Mouse (Mus musculus) c-Kit-positive CD71-positive TER-119-negative erythroid progenitor cells, embryonic 14.5 days (primary cell): ENCODE measurements around the gene Mpzl1.
A peak's percentile ranks its signal among the peaks of the same experiment; 100 is the strongest.

Experiments used
- DNase-seq: peaks from one replicate; pipeline ENCODE4 v3.0.0-alpha.2; 2013; ENCODE audit warnings: low read depth

Mpzl1 gene

DNA sequence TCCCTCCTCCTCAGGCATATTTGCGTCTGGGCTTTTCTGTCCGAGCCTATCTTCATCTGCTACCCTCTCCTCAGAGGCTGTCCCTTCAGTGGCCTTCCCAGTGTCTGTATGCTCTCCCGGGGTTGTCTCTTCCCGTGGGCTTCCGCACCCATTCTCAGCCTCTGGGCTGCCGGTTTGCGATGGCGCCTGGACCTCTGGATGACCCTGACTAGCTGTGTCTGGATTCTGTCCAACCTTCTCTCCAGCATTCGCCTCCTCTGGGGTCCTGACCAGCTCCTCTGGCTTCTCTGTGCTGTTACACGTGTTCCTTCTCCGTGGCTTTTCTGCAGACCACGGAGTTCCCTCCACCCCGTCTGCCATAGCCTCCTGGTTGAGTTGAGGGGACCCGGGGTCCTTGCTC, 21.1 kb upstream of the Mpzl1 start:
- no peak for DNase-seq

DNA sequence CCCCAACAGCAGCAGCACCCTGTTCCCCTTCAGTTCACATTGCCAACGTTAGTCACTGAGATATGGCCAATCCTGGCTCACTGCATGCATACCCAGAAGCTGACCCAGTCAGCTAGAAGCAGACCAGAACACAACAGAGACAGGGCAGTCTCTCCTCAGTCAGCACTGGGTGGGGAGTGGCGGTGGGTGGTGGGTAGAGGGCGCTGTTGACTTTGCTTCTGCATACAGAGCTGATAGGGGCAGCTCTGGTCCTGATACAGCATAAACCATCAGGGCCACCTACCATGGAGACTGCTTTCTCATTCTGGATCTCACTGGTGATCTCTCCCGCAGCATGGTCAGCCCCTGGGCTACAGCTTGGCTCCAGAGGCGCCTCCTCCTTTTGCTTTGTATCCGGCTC, 20.7 kb upstream of the Mpzl1 start:
- DNase-seq = no peak

DNA sequence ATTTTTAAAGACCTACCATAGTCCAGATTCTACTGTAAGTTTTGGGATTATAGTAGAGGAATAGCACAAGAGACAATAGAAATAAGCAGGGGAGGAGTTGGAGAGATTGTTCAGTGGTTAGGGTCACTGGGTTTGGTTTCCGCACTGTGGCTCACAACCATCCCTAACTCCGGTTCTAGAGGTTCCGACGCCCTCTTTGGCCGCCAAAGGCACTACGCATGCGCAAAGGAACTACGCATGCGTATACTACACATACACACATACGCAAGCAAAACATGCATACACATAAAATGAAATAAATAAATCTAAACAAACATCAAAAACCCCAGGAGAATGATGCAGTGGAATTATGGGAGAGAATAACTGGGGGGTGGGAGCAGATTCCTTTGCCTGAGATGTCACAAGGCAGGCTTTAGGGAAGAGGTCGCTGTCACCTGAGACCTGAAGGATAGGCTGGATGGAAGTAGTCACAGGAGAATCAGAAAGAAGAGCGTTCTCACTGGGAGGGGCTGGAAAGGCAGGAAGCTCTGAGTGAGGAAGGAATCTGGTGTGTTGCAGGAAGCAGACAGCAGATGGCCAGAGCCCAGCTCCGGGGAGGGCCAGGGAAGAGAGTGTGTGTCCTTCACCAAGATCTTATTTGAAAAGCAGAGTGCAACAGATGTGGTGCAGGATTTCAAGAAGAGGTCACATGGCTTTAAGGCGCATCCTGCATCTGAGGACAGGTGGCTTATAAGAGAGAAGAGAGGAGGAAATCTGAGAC, 19.0 kb upstream of the Mpzl1 start:
- DNase-seq = no peak

DNA sequence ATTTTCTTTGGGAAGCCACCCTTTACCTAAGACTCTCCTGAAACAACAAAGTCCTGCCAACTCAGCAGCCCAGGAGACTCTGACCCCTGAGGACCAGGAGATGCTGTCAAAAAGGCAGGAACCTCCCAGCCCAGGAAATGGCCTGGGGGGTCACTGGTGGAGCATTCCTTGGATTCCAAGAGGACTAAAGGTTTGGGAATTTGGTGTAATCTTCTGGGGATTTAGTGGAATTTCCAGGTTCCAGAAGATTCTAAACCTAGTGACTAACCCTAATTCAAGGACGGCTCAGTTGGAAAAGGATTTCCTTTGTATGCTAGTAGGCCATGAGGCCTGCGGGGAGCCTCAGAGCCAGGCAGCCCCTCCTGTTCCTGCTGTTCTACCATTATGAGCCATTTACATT, 18.2 kb upstream of the Mpzl1 start:
- no peak for DNase-seq

DNA sequence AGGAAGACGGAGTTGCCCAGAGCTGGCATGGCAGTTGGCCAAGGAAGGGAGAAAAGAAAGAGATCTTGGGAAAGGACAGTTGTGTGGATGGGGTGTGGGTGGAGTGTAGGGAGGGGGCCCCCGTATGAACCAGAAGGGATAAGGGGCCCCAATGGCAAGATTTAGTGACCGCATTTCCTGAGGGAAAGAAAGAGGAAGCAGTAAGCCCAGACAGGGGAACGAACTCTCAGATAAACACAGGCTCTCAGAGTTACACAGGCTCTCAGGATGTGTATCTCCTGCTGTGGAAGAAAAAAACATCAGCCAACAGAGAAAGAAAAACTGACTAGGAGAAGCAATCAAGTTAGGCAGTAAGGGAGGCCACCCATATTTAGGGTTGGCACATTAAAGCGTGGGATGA, 16.8 kb upstream of the Mpzl1 start:
- no peak for DNase-seq

DNA sequence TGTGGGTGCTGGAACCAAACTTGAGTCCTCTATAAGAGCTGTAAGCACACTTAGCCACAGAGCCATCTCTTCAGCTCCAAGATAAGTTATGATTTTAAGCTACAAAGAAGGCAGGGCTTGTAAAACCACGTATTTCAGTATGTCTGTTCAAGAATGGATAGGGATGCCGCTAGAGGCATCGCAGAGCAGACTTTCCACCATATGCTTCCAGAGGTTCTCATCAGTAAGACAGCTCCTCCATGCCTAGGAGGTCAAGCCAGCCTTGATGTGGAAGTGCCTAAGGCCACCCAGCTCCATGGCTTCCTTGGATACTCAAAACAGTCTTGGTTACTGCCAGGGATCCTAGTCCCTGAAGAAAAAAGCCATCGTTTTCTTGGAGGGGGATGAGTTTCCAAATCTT, 10.8 kb upstream of the Mpzl1 start:
- no peak for DNase-seq

DNA sequence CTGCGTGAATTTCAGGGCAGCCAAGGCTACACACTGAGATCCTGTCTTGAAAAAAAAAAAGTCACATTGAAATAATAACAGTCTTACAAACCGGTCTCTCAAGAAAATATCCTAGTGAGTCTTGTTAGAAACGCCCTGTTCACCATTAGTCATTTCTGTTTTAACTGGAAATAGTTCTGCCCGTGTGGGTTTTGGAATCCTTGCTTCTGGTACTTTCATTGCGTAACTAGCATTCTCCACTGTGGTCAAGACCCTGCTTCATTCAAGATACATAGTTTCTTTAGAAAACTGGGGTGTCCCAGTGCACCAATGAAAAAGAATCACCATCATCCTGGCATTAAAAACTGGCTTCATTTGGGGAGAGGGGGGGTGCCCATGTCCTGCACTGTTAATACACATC, 9.4 kb upstream of the Mpzl1 start:
- DNase-seq = no peak

DNA sequence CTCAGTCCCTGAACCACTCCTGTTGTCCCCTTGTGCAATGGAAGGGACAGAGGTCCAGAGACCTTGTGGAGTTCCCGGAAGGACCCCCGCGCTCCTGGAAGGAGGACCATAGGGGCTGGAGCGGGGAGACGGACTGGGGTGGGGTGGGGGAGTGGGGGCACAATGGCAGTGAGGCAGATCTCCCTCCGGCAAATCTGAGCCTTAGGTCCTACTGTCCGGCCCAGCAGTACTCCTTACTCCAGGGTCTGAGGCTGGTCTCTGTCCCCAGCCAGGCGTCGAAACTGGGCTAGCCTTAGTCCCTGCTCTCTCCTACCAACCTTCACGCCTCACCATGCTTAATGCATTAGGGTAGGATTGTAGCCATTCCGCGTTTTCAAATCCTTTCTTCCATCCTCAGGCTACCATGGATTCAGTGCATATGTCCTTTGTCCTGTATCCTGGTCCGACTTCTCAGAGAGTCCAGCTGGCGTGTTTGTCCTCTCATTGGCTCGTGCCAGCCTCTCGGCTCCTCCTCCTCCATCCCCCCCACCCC, 8.5 kb upstream of the Mpzl1 start:
- DNase-seq = peak; percentile 3

DNA sequence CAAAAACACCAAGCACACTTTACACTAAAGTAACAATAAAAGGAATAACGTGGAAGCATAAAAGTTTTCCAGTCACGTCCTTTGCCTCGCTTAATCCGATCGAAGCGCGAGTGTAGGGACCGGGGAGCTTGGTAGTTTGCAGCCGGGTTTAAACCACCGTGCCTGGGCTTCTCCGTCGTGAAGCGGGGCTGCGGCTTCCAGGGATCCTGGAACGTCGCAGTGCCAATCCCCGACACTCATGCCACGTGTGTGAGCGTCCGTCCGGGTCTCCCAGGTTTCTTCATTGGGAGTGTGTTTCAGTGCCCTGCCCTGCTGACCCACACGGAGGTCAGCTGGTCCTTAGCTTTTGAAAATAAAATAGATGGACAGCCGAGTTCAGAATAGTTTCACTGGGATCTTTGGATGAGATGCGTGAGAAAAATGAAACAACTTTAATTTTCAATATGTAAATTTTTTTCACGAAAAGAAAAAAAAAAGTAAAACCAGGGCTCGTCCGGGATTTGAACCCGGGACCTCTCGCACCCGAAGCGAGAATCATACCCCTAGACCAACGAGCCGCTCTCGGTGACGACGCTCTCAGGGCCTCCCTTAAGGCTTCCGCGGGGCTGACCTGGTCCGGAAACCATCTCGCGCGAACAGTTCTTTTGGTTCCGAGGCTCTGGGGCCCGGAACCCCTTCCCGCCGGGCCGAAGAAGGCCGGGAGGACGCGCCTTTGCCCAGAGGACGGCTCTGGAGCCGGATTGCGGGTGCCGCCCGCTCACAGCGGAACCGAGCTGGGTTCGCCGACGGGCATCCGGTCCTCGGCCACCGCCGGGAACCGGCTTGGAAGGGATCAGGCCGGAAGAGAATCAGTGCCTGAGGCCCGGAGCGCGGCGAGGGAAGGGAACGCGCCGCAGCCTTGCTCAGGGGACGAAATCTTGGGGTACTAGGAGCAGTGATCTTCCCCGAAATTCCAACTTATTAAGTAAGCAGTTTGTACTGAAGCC, 7.7 kb upstream of the Mpzl1 start:
- DNase-seq = peak; percentile 65

DNA sequence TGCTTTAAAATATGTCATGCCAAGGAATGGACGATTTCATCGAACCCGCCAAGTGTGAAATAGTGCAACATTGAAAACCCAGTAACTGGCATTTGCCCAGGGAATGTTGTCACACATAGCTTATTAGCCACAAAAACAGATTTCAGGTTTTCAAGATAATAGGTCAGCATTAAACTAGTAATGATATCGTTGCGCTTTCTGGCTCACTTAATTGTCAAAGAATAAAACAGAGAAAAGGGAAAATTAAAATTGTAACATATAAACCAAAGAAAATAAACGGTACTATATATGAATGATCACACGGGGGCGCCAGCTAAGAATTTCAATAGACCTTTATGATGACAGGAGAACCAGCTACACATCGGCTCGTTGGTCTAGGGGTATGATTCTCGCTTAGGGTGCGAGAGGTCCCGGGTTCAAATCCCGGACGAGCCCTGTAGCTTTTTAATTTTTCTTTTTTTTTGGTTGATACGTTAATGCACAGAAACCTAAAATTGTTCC, 7.0 kb upstream of the Mpzl1 start:
- DNase-seq = peak; percentile 75

DNA sequence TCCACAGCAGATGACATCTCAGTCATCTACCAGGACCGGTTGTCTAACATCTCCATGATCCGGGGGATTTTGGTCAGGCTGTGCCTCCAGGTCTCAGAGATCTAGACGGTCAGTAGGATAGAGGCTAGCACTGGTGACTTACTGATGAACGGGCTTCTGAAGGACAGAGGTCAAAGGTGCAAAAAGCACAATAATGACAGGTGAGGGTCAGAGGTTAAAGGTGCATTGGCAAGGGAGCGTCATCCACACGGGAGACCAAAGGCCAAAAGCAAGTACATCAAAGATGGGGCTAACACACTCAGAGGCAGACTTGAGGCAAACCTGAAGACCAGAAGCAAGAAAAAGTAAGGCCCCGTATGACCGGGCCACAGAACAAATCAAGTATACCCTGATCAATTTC, 2.0 kb upstream of the Mpzl1 start:
- DNase-seq = no peak

DNA sequence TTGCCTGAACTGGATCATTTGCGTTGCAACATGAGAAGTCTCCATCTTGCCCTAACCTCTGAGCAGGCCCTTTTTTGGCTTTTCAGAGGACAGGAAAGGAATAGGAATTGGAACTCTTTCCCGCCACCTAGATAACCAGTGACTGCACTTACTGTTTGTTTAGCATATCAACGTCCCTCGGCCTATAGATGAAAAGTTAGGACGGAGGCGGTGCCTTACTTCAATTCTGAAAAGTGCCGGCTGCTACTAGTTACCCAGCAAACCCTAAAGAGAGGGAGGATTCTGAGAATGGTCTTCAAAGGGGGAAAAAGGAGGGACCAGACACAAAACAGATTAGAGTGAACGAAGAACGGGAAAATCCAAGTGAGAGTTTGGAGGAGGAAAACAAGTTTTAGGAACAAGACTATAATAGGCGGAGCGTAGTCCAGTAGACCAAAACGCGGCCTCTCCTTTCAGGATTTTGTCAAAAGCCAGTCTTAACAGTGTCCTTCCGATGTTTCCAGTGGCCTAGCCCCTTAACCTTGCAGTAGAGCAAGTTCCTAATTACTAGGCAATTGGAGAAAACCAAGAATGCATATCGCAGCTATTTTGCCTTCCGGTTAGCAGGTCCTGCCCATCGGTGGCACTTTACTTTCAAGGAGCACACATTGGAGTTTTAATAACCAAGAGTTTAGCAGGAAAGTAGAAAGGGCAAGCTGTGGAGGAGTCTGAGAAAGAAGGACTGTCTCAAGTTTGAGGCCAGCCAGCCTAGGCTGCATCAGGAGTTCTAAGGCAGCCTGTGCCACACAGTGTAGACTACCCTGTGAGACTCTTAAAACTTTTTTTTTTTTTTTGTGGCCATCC, 938 bp upstream of the Mpzl1 start:
- peak; percentile 47 for DNase-seq

DNA sequence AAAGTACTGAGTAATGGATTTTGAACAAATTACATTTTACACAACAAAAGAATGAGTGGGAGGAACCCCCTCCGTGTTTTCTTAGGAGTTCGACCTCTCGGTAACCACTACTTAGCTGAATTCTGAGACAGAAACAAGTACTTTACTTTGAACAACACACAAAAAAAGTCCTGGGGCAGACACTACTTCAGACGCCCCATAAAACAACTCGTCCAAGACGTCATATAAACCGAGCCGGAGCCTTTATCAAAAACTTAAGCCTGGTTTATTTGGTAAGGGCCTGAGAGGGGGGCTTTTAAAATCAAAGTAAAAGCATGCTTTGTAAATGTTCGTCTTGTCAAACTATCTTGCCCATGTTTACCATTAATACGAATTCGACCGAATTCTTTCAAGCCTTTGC, 993 bp downstream of the Mpzl1 start:
- no peak for DNase-seq

DNA sequence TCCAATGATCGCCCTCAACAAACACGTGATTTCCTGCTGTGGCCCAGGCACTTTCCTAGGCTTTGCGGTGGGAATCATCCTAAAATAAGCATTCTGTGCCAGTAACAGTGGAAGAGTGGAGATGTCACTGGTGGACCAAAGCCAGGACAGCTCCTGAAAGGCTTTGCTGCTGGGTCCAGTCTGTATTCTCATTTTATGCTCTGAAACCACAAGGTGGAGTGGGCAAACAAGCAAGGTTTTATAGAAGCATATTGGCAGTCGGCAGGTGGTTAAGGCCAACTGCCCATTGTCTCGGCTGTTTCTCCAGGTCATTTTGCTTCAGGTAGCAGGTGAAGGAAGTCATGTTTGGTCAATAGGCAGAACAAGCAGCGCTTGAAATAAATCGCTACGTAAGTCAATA, 3.2 kb downstream of the Mpzl1 start:
- DNase-seq = no peak

DNA sequence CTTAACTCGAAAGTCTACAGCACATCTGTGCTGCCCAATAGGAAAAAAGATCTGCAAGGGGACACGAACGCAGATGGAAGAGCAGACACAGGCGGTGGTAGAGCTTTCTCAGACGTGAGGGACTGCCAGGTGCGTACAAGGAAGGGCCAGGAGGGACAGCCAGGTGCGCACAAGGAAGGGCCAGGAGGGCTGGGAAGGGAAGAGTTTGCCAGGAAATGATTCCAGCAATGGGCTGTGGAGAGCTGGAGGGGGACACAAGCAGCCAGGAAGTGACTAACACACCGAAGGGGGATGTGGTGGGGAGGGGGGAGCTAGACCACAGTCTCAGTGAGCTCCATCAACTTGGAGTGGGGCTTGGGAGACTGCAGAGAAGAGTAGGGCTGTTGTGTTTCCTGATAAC, 4.4 kb downstream of the Mpzl1 start:
- no peak for DNase-seq

DNA sequence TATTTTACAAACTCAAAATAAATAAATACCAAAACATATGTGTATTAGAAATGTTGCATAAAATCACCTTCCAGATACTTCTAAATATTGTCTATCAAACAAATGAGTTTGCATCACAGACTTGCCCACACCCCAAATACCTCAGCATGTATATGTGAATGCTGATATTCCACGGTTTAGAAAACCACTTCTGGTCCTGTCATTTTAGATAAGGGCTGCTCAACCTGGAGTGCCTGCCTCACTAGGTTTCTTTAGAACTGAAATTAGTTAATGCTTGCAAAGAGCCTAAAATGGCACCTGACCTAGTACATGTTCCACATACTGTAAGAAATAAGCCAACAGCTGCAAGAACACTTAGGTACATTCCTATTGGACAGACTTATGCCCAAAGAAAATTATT, 5.7 kb downstream of the Mpzl1 start:
- peak; percentile 31 for DNase-seq

DNA sequence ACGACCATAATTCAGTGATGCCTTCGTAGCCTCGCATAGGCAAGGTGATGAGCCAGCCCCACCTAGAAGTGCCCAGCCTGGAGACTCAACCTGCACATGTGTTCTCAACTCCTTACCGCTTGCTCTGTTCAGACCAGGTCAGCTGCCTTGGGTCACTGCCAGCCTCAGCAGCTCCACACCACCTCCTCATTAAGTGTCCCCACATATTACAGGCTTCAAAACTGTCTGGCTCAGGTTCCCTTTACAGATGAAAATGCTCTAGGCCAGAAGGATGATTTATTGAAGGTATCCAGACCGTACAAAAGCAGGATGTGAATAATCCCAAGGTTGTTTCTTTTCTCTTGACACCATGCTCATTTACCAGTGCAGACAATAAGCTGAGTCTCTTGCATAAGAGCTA, 8.4 kb downstream of the Mpzl1 start:
- DNase-seq = no peak

DNA sequence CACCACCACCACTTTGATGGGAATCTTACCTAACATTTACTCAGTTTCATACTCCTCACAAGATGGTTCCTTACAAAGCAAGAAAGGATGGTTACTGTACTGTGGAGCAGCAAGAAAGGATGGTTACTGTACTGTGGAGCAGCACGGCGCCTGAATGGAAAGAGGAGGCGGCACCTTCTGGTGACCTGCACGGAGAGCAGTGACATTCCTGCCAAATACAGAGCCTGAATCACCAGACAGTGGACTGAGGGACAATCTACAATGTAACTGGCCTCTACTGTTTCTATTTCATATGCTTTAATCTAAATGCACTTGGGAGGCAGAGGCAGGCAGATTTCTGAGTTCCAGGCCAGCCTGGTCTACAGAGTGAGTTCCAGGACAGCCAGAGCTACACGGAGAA, 9.3 kb downstream of the Mpzl1 start:
- DNase-seq = no peak

DNA sequence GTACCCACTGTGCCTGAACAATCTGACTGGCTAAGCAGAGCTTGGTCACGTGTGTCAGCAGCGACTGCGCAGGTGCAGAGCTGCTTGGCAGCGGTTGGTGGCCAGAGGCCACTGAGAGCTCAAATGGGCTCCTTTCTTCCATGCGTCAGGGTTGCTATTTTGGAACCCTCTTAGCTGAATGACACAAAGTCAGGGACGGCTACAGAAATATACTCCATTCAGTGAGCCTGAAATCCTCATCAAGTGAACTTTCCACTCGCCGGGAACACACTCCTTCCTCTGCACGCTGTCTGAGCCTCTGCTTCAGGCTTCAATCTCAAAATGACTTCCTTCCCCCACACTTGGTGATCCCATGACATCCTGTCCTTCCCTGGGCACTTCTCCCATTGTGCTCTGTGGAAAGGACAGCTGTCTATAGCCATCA, 16.1 kb downstream of the Mpzl1 start:
- no peak for DNase-seq

DNA sequence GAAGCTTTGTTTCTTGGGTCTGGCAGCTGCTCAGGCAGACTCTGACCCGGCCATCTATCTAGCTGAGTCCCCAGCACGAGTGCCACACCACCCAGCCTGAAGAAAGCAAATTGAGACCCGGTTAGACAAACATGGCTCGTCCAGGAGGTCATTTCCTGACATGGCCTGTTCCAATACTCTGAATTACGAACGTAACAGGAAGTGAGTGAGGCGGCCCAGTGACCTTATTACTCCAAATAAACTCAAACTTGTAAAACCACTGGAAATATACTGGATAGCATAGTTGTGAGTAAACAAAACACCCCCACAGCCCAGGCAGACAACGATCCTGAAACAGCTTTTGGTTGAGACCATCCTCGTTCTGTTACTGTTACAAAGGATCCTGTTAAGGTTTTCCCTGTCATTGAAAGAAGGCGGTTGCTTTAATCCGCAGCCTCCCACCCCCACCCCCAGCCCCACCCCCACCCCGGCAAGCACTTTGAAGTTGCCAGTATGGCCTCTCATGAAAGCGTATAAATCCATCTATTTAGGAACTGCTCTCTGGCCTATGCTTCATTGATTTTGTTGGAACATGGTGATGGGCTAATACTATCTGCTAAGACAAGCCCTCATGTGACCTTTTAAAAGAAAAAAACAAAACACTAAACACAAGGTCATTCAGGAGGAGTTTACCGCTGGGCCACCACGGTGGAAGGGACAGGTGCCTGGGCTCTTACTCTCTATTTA, 17.0 kb downstream of the Mpzl1 start:
- DNase-seq = no peak

DNA sequence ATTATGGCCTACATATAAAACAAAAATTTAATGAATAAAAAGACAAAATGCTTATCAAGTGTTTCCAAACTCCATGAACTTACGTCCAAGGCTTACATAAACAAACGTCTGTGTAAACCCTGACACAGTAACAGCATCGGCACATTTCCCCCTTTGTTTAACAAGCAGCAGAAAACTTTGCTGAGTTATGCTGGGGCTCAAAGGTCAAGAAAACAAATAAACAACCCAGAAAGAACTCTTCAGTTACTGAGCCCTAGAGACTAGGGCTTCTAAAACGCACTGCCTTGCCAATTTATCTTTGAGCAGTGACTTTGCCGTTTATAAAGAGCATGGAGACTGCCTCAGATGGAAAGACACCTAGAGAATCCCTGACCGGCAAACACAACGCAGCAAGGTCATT, 17.7 kb downstream of the Mpzl1 start:
- no peak for DNase-seq
